Mouse (Mus musculus): ENCODE results near the gene Slc5a6. TPM values are rescaled to one million over a fixed set of nuclear protein-coding genes. Genes with fewer than 3 reads are reported as not detected.
"Not testable (repeated sequence)": the region's sequence is repeated elsewhere in the genome, so short reads cannot be mapped to it uniquely, and the experiment has no call there.

The Slc5a6 gene
- polyA plus RNA-seq, 1 experiment: 0.07 TPM

DNA sequence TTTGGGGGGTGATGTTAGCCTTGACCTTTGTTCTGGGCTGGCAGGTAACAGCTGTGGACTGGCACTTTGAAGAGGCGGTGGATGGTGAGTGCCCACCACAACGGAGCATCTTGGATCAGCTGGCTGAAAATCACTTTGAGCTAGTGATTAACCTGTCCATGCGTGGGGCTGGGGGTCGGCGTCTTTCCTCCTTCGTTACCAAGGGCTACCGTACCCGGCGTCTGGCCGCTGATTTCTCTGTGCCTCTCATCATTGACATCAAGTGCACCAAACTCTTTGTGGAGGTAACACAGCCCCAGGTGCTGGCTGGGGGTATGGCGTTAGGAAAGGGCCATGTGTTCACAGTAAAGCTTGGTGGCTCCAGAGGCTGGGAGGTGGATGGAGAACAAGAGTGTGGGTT, 23.1 kb upstream of the Slc5a6 start:
- no peaks in the 10 kb centered on the region for H3K27me3 ChIP-seq (ENCODE audit: control insufficient read depth)
- H3K9me3 ChIP-seq (ENCODE audit: control insufficient read depth, low read length): no peaks in the 10 kb centered on the region
- no peaks in the 10 kb centered on the region; the same call in 1 of the 2 replicates for H3K4me1 ChIP-seq (ENCODE audit: control insufficient read depth)
- H3K36me3 ChIP-seq (ENCODE audit: control insufficient read depth): peaks cover 100% of the 10 kb centered on the region
- TF ChIP-seq TAL1 (IDR thresholded peaks at IDR 0.05; ENCODE audit: low read length): no peak
- TF ChIP-seq GATA1 (IDR thresholded peaks at IDR 0.05; ENCODE audit: low read length): no peak
- no peak overlapping the region for H3K4me3 ChIP-seq (replicated peaks)

GRCm38 (mm10) chr5:31071059-31071458, 22.3 kb upstream of the Slc5a6 start:
- Histone ChIP-seq H3K9me3 (ENCODE audit: control insufficient read depth, low read length) (no peaks in the 10 kb centered on the region), H3K4me1 (ENCODE audit: control insufficient read depth) (no peaks in the 10 kb centered on the region; the same call in 1 of the 2 replicates), H3K4me3 (replicated peaks) (no peak overlapping the region), H3K36me3 (ENCODE audit: control insufficient read depth) (peaks cover 100% of the 10 kb centered on the region), H3K27me3 (ENCODE audit: control insufficient read depth) (no peaks in the 10 kb centered on the region)
- no peak for TF ChIP-seq GATA1 (IDR thresholded peaks at IDR 0.05; ENCODE audit: low read length)
- TF ChIP-seq TAL1 (IDR thresholded peaks at IDR 0.05; ENCODE audit: low read length): no peak

- Histone ChIP-seq H3K27me3 (ENCODE audit: control insufficient read depth) (no peaks in the 10 kb centered on the region), H3K36me3 (ENCODE audit: control insufficient read depth) (peaks cover 92% of the 10 kb centered on the region), H3K9me3 (ENCODE audit: control insufficient read depth, low read length) (no peaks in the 10 kb centered on the region), H3K4me1 (ENCODE audit: control insufficient read depth) (no peaks in the 10 kb centered on the region; the same call in 1 of the 2 replicates), H3K4me3 (replicated peaks) (no peak overlapping the region)
- TF ChIP-seq TAL1 (IDR thresholded peaks at IDR 0.05; ENCODE audit: low read length) (no peak), GATA1 (IDR thresholded peaks at IDR 0.05; ENCODE audit: low read length) (no peak)
Observed at GRCm38 (mm10) chr5:31069810-31070209, 21.1 kb upstream of the Slc5a6 start.

- Histone ChIP-seq H3K4me1 (ENCODE audit: control insufficient read depth) (peaks cover 27% of the 10 kb centered on the region), H3K9me3 (ENCODE audit: control insufficient read depth, low read length) (no peaks in the 10 kb centered on the region), H3K36me3 (ENCODE audit: control insufficient read depth) (peaks cover 40% of the 10 kb centered on the region), H3K27me3 (ENCODE audit: control insufficient read depth) (no peaks in the 10 kb centered on the region), H3K4me3 (replicated peaks) (peak overlapping the region; percentile 78)
- TF ChIP-seq TAL1 (IDR thresholded peaks at IDR 0.05; ENCODE audit: low read length): no peak
- TF ChIP-seq GATA1 (IDR thresholded peaks at IDR 0.05; ENCODE audit: low read length): no peak
Observed at GRCm38 (mm10) chr5:31055216-31056140, 6.8 kb upstream of the Slc5a6 start.

- TF ChIP-seq GATA1 (IDR thresholded peaks at IDR 0.05; ENCODE audit: low read length) (no peak), TAL1 (IDR thresholded peaks at IDR 0.05; ENCODE audit: low read length) (no peak)
- peaks cover 31% of the 10 kb centered on the region for H3K36me3 ChIP-seq (ENCODE audit: control insufficient read depth)
- peak within 1 kb of the TSS; percentile 78 for H3K4me3 ChIP-seq (replicated peaks)
- peaks cover 33% of the 10 kb centered on the region for H3K4me1 ChIP-seq (ENCODE audit: control insufficient read depth)
- H3K9me3 ChIP-seq (ENCODE audit: control insufficient read depth, low read length): no peaks in the 10 kb centered on the region
- no peaks in the 10 kb centered on the region for H3K27me3 ChIP-seq (ENCODE audit: control insufficient read depth)
Observed at GRCm38 (mm10) chr5:31054261-31055215, 5.8 kb upstream of the Slc5a6 start, which contains the start of gene Cad. TSS of gene Cad (plus strand) at chr5:31054780.

GRCm38 (mm10) chr5:31053728-31054127, 5.0 kb upstream of the Slc5a6 start:
- H3K4me3 ChIP-seq (replicated peaks): peak overlapping the region; percentile 78
- not testable (repeated sequence) for H3K27me3 ChIP-seq (ENCODE audit: control insufficient read depth)

DNA sequence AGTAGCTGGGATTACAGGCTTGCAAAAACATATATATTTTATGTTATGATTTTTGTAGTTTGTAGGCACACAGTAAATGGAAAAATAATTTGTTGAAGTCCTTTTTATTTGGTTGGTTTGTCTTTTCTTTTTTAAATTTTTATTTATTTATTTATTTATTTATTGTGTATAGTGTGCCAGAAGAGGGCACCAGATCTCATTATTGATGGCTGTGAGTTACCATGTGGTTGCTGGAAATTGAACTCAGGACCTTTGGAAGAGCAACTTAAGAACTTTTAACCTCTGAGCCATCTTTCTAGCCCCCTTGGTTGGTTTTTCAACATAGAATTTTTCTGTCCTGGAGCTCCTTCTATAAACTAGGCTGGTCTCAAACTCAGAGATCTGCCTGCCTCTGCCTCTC, 1.7 kb upstream of the Slc5a6 start:
- H3K27me3 ChIP-seq (ENCODE audit: control insufficient read depth): no peaks in the 10 kb centered on the region
- no peak for TF ChIP-seq GATA1 (IDR thresholded peaks at IDR 0.05; ENCODE audit: low read length)
- no peak for TF ChIP-seq TAL1 (IDR thresholded peaks at IDR 0.05; ENCODE audit: low read length)
- peaks cover 6% of the 10 kb centered on the region for H3K36me3 ChIP-seq (ENCODE audit: control insufficient read depth)
- peaks cover 46% of the 10 kb centered on the region for H3K4me1 ChIP-seq (ENCODE audit: control insufficient read depth)
- no peak overlapping the region for H3K4me3 ChIP-seq (replicated peaks)
- no peaks in the 10 kb centered on the region for H3K9me3 ChIP-seq (ENCODE audit: control insufficient read depth, low read length)

More at GRCm38 (mm10) chr5:31053728-31054127, 5.0 kb upstream of the Slc5a6 start:
- Histone ChIP-seq H3K4me1 (ENCODE audit: control insufficient read depth) (peaks cover 41% of the 10 kb centered on the region), H3K36me3 (ENCODE audit: control insufficient read depth) (peaks cover 22% of the 10 kb centered on the region)
- not testable (repeated sequence) for H3K9me3 ChIP-seq (ENCODE audit: control insufficient read depth, low read length)

DNA sequence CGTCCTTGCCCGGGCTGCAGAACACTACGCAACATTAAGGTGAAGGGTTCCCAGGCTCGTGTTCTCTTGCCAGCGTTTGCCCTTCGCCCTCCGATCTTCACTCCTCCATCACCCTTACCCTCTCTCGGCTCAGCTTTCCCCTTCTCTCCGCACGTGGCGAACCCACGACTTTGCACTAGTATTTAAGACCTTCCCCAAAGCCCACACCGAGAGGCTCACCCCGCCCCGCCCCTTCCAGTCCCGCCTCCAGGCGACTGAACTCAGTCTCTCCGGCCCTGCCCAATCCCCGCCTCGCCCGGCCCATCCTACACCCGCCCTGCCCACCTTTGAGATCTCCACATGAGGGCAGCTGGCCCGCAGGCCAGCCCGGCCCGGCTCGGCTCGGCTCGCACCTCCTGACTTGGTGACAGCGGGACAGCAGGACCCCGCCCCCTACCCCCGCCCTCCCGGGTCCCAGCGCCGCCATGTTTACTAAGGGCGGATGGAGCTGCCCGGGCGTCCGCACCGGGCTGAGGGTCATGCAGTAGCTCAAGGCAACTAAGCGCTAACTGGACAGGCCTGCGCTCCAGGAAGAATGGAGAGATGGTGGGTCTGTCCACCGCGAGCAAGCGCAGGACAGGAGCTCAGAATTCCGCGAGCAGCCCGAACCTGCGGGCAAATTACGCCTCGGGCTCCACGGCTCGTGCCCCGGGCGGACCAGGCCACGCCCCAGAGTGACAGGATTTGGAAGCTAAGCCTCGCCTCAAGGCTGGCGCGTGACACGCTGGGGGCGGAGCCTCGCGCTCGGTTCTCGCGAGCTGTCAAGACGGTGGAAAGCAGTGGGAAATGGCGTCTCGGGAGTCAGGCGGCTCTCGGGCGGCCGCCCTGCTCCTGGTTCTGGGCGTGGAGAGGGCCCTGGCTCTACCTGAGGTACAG, 619 bp downstream of the Slc5a6 start, which contains the start of gene Atraid:
Gene Atraid, plus strand, starts transcription at position 465 of the 915 bp plus-strand sequence.
- Histone ChIP-seq H3K9me3 (ENCODE audit: control insufficient read depth, low read length) (no peaks in the 10 kb centered on the region), H3K4me1 (ENCODE audit: control insufficient read depth) (peaks cover 33% of the 10 kb centered on the region), H3K36me3 (ENCODE audit: control insufficient read depth) (peaks cover 9% of the 10 kb centered on the region), H3K4me3 (replicated peaks) (peak within 1 kb of the TSS; percentile 91), H3K27me3 (ENCODE audit: control insufficient read depth) (no peaks in the 10 kb centered on the region)
- TF ChIP-seq GATA1 (IDR thresholded peaks at IDR 0.05; ENCODE audit: low read length) (no peak), TAL1 (IDR thresholded peaks at IDR 0.05; ENCODE audit: low read length) (no peak)
